Mouse (Mus musculus): ENCODE data around the gene Zswim7.

DNA sequence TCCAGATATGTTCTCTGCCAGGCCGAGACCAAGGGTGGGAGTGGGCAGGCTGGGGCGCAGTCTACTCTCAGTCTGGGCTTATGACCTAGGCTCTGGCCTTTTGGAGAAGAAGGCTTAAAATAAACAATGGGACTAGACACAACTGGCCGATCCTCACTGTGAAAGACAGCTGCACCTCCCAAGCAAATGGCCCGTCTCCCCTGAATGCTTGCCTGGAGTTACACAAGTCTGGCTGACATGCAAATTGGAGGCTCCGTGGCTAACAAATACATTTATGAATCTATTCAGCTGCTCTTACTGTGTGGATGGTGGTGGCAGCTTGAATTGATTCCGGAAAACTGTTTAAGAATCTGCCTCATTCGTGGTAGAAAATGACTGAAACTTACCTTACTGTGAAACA, 15.5 kb downstream of the Zswim7 start:
- no peak for TF ChIP-seq CTCF (conservative IDR thresholded peaks at IDR 0.05; ENCODE audit: insufficient read depth, insufficient read length, low read depth, low read length)
- TF ChIP-seq POLR2A (IDR thresholded peaks at IDR 0.05; ENCODE audit: low read depth, low read length): no peak
